Mouse (Mus musculus) cerebellum, adult (tissue): ENCODE measurements at regions not wholly inside any gene's neighbourhood (a gene's known extent, or its start where the extent isn't known, plus 50 kb on each side); places are given as distances from the start of the nearest gene placed in this dataset.

Source experiments
- ATAC-seq: cut with Nextera tagmentation; 2 replicates; pipeline ENCODE4 v1.9.2; 2017; ENCODE audit warnings: mild to moderate bottlenecking, moderate library complexity, mixed read lengths; ENCODE audit not compliant: insufficient number of reproducible peaks, low FRiP score, low TSS enrichment

DNA sequence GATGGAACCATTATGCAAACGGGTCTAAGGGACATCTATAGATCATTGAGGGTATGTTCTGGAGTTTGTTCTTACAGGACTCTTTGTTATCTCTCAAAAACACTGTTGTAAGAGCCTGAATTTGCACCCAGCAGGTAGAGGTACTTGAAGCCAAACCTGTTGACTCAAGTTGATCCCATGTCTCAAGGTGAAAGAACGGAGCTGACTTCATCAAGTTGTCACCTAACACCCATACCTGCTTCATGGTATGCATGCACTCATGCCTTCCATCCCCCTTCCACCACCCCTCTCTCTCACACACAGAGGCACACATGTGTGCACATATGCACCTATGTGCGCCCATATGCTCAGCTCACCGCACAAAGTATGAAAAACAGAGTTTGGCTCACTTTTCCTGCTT is 189.0 kb downstream of the Ttll7 start:
- no peak for ATAC-seq

GRCm38 (mm10) chr3:147042911-147043310 is 190.7 kb downstream of the Ttll7 start:
- ATAC-seq, result no peak

DNA sequence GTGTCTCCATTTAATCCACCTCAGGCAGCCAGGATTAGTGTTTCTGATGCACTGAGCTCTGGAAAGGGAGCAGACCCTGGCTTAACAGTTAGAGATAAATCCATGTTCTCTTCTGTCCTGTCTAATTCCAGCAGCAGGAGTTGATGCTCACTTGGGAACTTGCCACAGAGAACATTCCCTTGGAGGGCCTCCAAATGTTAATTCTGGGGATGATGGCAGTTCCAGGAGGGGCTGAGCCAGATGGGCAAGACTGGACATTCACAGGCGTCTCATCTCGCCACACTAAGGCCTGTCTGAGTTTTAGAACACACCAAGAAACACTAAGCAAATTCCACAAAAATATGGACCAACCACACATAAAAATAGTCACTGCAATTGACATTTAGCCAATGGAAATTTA is 194.5 kb downstream of the Ttll7 start:
- no peak for ATAC-seq

GRCm38 (mm10) chr3:147054157-147054838 is 202.1 kb downstream of the Ttll7 start:
- ATAC-seq, result no peak

GRCm38 (mm10) chr3:147057874-147058273 is 205.7 kb downstream of the Ttll7 start:
- no peak for ATAC-seq

DNA sequence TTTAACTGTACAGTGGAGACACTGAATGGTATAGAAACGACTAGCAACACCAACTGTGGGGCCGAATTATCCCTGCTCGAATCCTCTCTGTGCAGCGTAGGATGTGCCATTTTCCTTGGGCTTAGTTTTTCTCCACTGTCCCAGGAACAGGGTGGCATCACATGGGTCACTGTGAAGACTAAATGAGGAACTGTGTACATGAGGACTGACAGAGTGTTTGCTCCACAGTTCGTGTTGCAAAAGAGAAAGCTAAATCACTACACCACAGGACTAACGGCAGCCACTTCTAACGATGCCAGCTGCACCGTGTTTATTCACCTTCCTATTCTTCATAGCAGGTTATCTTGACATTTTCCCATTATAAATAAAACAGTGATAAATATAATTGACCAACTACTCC is 208.5 kb downstream of the Ttll7 start:
- no peak for ATAC-seq

DNA sequence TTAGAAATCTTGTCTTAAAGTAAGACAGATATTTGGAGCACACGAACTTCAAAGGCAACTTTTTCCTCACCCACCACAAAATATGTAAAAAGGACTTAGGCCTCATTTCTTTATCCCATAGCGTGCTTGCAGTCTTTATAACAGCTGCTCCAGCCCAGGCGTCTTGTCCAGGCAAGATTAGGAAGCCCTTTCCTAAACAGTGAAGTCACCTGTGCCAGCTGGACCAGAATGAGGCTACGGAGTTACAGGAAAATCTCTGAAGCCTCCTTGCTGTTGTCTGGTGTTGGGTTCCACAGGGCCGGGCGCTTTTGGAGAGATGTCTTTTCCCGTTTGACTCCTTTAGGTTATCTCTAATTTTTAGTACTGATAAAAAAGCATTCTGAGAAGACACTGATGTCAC is 210.3 kb downstream of the Ttll7 start:
- ATAC-seq, result no peak

- ATAC-seq, result no peak
Observed at GRCm38 (mm10) chr3:147063578-147064442, 211.6 kb downstream of the Ttll7 start.

DNA sequence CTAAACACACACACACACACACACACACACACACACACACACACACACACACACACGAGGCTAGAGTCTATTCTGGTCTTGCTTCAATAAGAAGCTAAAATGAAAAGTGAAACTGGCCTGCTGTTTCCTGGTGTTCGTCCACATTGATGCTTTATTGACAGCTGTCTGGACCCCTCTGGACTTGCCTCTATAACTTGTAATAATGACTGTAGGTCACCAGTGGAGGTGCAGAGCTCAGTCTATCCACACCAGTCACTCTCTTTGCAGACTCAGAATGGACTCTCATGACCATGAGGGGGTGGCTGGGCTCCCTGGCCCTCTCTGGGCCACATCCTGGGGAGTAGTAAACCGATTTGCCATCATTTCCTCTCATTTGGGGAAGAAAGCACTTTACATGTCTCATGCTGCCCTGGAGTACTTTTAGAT is 212.3 kb downstream of the Ttll7 start:
- no peak for ATAC-seq

DNA sequence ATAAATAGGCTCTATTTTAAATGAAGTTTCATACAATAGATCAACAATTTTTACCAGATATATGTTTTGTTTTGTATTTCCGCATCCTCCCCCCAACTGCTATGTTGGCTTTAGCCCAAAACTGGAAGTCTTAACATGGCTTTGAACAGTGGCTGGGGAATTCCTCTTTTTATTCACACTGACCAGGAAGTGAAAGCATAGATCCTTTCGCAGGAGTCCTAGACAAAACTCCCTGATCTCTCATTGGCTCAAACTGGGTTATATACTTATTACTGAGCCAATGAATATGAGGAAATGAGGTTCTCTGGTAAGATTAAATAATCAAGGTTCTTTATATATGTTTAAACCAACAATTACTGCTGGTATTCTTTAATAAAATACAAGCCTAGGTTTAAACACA is 218.8 kb downstream of the Ttll7 start:
- ATAC-seq, result no peak

DNA sequence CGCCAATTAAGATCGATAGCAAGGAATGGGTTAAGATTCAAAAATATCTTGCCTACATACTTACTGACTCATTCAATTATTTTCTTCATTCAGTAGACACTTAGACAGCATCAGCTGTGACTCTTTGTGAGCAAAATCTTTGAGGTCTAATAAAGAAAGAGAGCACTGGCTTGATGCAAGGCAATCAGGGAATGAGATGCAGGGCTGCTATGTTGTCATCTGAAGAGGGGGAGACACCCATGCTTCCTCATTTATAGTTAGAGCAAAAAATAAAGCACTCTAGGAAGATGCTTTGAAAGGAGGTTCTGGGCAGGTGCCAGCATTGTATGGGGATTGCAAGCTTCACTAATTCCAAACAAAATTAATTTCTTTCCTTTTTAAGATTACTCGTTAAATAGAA is 228.0 kb downstream of the Ttll7 start:
- no peak for ATAC-seq

GRCm38 (mm10) chr3:147080768-147081448 is 228.7 kb downstream of the Ttll7 start:
- ATAC-seq, result no peak

- ATAC-seq, result no peak
Observed at GRCm38 (mm10) chr3:147081763-147082162, 229.6 kb downstream of the Ttll7 start.

GRCm38 (mm10) chr3:147082255-147082943 is 230.2 kb downstream of the Ttll7 start:
- no peak for ATAC-seq

DNA sequence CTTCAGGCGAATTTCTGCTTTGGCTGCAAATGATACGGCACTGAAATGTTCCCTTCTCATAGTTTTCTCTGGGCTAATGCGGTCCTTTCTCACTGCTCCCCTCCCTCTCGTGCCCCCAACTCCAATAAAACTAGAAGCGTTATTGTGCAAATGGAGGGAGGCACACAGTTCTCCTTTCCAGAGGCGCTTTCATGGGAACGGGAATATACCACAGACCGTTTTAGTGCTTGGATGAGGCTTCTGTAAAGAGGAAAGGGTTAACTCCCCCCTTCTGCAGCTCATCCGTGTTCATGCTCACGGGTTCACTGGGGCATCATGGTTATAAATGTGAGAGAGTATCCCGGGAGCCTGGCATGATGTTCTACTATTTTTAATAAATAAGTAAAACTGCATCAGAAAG is 231.2 kb downstream of the Ttll7 start:
- no peak for ATAC-seq

- no peak for ATAC-seq
Observed at GRCm38 (mm10) chr3:147083823-147084222, 231.7 kb downstream of the Ttll7 start.

DNA sequence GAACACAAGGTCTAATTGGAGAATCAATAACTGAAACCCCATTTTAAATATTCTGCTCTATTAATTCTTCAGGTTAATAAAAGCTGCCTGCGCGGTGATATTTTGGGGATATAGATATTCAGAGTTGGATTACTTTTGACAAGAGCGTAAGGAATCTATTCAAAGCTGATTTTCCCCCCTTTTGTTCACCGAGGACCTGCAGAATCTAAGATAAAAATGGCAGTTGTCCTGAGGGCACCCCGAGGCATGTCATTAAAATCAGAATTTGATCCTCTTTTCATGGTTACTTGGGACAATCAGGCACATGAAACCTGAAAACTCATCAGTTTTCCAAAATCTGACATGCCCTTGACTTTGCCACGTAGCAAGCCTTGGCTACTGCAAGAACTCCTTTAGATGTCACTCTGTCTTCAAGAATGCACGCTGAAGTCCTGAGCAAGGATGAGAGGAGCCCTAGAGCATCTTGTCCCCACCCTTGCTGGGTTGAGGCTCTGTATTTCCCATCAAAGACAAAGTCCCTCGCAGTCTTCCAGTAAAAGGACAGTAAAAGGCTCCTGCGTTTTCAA is 232.5 kb downstream of the Ttll7 start:
- ATAC-seq, result no peak

- ATAC-seq, result no peak
Observed at GRCm38 (mm10) chr3:147088171-147088570, 236.0 kb downstream of the Ttll7 start.

DNA sequence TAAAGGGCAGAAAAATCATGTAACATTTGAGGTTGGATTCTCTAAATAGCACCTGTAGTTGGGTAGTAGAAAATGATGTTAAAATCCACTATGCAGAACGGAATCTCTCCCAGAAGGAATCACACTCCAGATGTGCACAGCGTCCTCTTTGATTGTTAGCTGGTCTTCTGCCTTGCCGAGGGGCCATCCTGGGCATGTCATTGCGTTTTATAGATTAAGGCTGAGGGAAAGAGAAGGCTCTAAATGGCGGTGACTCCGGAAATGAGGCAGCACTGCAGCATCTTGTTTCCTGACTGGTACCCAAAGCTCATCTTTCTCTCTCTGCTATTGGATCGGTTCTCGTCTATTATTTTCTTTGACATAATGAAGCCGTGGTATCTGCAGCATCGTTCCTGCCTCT is 237.5 kb downstream of the Ttll7 start:
- no peak for ATAC-seq
